Mouse (Mus musculus) adrenal gland, postnatal 0 days (tissue): ENCODE results near the gene Tshz2. TPM values are rescaled to one million over a fixed set of nuclear protein-coding genes. Genes with fewer than 3 reads are reported as not detected.

Source experiments
- polyA plus RNA-seq: library from polyadenylated mRNA; unstranded; fragments of >200 nt; fragmentation: Nextera tagmentation; extraction: Ambion mirVana; gene quantifications from 2 replicates; pipeline ENCODE4 v1.2.1, GENCODE M21; 2015

Tshz2 gene
- 17.1 and 19.0 TPM in 2 replicates for polyA plus RNA-seq

DNA sequence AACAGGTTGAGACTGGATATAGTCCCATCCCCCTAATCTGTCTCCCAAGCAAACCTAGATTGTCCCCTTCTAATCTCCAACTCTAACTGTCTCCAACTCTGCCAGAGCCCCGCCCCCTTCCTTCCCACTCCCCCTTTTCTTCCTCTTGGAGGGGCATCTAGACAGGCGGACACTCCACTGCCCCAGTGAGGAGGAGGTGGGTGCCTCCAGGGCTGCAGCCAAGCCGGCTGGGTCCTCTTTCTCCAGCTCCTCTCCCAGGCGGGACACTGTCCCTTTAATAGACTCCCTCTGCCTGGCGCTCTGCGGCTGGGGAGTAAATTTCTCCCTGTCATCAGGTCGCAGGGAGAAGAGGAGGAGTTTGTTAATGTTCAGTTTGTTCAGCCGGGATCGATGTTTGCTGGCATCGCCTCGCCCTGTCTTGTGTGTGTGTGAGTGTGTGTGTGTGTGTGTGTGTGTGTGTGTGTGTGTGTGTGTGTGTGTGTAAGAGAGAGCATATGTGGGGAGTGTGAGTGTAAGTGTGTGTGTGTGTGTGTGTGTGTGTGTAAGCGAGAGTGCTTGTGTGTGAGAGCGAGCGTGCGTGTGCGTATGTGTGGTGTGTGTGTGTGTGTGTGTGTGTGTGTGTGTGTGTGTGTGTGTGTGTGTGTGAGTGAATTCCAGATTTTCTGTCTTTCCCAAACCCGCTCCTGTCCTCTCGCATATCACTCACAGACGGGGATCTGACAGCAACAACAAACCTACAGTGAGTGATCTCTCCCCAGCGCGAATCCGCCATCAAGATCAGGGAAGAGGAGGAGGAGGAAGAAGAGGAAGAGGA is at the start of gene Tshz2:
Tshz2 (plus strand) TSS at position 676 of the 814 bp plus-strand sequence.

DNA sequence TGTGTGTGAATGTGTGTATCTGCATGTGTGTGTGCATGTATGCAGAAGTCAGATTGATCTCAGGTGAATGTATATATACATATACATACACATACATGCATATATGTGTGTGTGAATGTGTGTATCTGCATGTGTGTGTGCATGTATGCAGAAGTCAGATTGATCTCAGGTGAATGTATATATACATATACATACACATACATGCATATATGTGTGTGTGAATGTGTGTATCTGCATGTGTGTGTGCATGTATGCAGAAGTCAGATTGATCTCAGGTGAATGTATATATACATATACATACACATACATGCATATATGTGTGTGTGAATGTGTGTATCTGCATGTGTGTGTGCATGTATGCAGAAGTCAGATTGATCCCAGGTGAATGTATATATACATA is 45.2 kb upstream of the Tshz2 start, which contains the start of gene Gm11011:
Gm11011 (minus strand) TSS at position 101 of the 400 bp plus-strand sequence.

Other genes starting within 250 kb of the Tshz2 start
- not detected in 2 replicates for gene Gm11011, start 45.3 kb upstream of the Tshz2 start, polyA plus RNA-seq